Mouse (Mus musculus) thymus, postnatal 0 days (tissue): ENCODE data around the gene Pmel. TPM values are rescaled to one million over a fixed set of nuclear protein-coding genes. Genes with fewer than 3 reads are reported as not detected.

Source experiments
- DNase-seq: peaks from one replicate; pipeline ENCODE4 v3.0.0-alpha.2; 2015; ENCODE audit warnings: low spot score
- polyA plus RNA-seq: library from polyadenylated mRNA; unstranded; fragments of >200 nt; fragmentation: Nextera tagmentation; extraction: Ambion mirVana; gene quantifications from 2 replicates; pipeline ENCODE4 v1.2.1, GENCODE M21; 2015

Gene Pmel
- polyA plus RNA-seq, 1 experiment from 2014 or later: 1.3 TPM

GRCm38 (mm10) chr10:128747646-128748251 lies 43.8 kb downstream of the Pmel start, which contains the start of gene Pym1:
Gene Pym1, plus strand, starts transcription at chr10:128747889.
- DNase-seq: peak; percentile 56

DNA sequence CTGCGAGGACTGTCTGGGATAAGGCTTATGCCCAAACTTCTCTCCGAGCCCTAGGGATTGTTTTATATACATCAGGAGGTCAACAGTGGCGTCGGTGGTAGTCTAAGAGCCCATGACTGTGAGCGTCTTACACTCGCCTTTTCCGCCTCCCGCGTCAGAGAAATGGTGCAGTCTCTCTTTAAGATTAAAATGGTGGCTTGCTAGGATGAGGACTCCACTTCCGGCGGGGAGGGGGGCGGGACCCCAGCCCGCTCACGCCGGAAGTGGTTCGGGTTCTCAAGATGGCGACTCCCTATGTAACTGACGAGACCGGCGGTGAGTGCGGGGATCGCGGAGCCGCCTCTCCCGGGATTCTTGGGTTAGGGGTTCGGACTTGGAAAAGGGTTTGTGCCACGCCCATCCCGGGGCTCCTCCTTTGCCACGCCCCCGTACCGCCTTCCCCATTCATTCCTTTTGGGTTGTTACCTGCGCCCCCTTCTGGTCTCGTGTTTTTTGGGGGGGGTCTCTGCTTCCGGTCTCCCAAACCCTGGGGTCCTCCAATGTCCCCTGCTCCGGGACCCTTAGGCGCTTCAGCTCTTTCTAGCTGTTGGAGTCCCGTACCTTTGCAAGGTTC lies 44.4 kb downstream of the Pmel start:
- DNase-seq: peak; percentile 95

Other genes starting within 250 kb of the Pmel start
- gene Smarcc2, start 244.9 kb upstream of the Pmel start, polyA plus RNA-seq: 37.2 and 41.7 TPM in 2 replicates
- 963 and 1,020 TPM in 2 replicates for gene Myl6, start 210.1 kb upstream of the Pmel start, polyA plus RNA-seq
- gene Myl6b, start 205.5 kb upstream of the Pmel start, polyA plus RNA-seq: 3.8 and 5.2 TPM in 2 replicates
- gene Esyt1, start 178.3 kb upstream of the Pmel start, polyA plus RNA-seq: 43.2 and 44.6 TPM in 2 replicates
- 17.8 and 18.8 TPM in 2 replicates for gene Zc3h10, start 156.4 kb upstream of the Pmel start, polyA plus RNA-seq
- gene Rpl41, start 154.9 kb upstream of the Pmel start, polyA plus RNA-seq: 4,302 and 4,551 TPM in 2 replicates
- 238 and 264 TPM in 2 replicates for gene Pa2g4, start 138.2 kb upstream of the Pmel start, polyA plus RNA-seq
- gene Erbb3, start 114.5 kb upstream of the Pmel start, polyA plus RNA-seq: 0.85 and 0.87 TPM in 2 replicates
- 1,143 and 1,215 TPM in 2 replicates for gene Rps26, start 77.4 kb upstream of the Pmel start, polyA plus RNA-seq
- 0.98 and 1.1 TPM in 2 replicates for gene Ikzf4, start 58.2 kb upstream of the Pmel start, polyA plus RNA-seq
- gene Suox, start 30.1 kb upstream of the Pmel start, polyA plus RNA-seq: 13.4 and 16.9 TPM in 2 replicates
- gene Rab5b, start 7.9 kb upstream of the Pmel start, polyA plus RNA-seq: 45.3 and 46.5 TPM in 2 replicates
- gene Cdk2, start 836 bp downstream of the Pmel start, polyA plus RNA-seq: 115 and 117 TPM in 2 replicates
- gene Dgka, start 40.7 kb downstream of the Pmel start, polyA plus RNA-seq: 135 and 136 TPM in 2 replicates
- 74.7 and 79.2 TPM in 2 replicates for gene Pym1, start 43.7 kb downstream of the Pmel start, polyA plus RNA-seq
- 0.48 and 0.67 TPM in 2 replicates for gene Mmp19, start 86.7 kb downstream of the Pmel start, polyA plus RNA-seq
- 32.5 and 32.8 TPM in 2 replicates for gene Dnajc14, start 99.9 kb downstream of the Pmel start, polyA plus RNA-seq
- 6.0 and 6.6 TPM in 2 replicates for gene Tmem198b, start 100.2 kb downstream of the Pmel start, polyA plus RNA-seq
- gene Sarnp, start 113.1 kb downstream of the Pmel start, polyA plus RNA-seq: 186 and 199 TPM in 2 replicates
- gene Ormdl2, start 117.5 kb downstream of the Pmel start, polyA plus RNA-seq: 102 and 113 TPM in 2 replicates
- 2.3 and 3.0 TPM in 2 replicates for gene Gdf11, start 187.5 kb downstream of the Pmel start, polyA plus RNA-seq
- 172 and 183 TPM in 2 replicates for gene Cd63, start 196.8 kb downstream of the Pmel start, polyA plus RNA-seq
- 6.3 and 7.1 TPM in 2 replicates for gene Rdh5, start 218.7 kb downstream of the Pmel start, polyA plus RNA-seq
- 251 and 253 TPM in 2 replicates for gene Bloc1s1, start 219.8 kb downstream of the Pmel start, polyA plus RNA-seq
- 2.4 and 2.5 TPM in 2 replicates for gene Itga7, start 229.6 kb downstream of the Pmel start, polyA plus RNA-seq